Mouse (Mus musculus): ENCODE data around the gene Lyst.
A peak's percentile ranks its signal among the peaks of the same experiment; 100 is the strongest.
"Not testable (repeated sequence)": the region's sequence is repeated elsewhere in the genome, so short reads cannot be mapped to it uniquely, and the experiment has no call there.

The Lyst gene

GRCm38 (mm10) chr13:13635224-13635623 is 45.0 kb downstream of the Lyst start:
- no peak for DNase-seq (ENCODE audit: inconsistent ontology term)

GRCm38 (mm10) chr13:13637577-13637976 is 47.4 kb downstream of the Lyst start:
- DNase-seq (ENCODE audit: inconsistent ontology term), result no peak

DNA sequence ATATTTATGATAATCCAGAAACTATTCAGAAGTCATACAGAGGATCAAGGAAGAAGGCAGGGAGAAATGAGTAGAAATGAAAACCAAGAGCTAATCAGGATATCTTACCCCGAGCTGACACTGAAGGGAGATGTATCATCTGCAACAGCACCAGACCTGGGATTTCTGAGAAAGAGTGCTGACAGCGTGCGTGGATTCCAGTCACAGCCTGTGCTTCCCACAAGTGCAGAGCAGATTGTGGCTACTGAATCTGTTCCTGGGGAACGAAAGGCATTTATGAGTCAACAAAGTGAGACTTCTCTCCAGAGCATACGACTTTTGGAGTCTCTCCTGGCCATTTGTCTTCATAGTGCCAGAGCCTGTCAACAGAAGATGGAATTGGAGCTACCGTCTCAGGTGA is 47.8 kb downstream of the Lyst start:
- no peak for DNase-seq (ENCODE audit: inconsistent ontology term)

DNA sequence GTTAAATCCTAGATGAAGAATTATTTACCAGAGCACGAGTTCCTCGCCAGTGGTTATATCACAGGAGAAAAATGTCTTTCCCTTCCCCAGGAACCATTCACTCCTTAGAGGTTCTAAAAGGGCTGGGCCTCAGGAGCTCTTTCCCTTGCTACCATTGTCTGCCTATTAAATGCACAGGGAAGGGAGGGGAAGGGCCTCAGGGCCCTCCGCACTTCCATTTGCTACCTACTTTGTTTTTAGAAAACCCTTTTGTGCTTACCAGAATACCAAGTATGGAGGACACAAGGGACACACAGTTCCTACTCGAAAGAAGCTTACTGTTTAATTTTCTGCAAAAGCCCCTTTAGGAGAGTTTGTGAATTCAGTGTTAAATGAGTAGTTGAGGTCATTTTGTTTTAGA is 48.5 kb downstream of the Lyst start:
- DNase-seq (ENCODE audit: inconsistent ontology term), result no peak

GRCm38 (mm10) chr13:13647296-13647695 is 57.1 kb downstream of the Lyst start:
- DNase-seq (ENCODE audit: inconsistent ontology term), result no peak

GRCm38 (mm10) chr13:13655453-13655852 is 65.3 kb downstream of the Lyst start:
- DNase-seq (ENCODE audit: inconsistent ontology term), result no peak

- DNase-seq (ENCODE audit: inconsistent ontology term), result not testable (repeated sequence)
Observed at GRCm38 (mm10) chr13:13666103-13666502, 75.9 kb downstream of the Lyst start.

- DNase-seq (ENCODE audit: inconsistent ontology term), result no peak
Observed at GRCm38 (mm10) chr13:13670669-13671068, 80.5 kb downstream of the Lyst start.

DNA sequence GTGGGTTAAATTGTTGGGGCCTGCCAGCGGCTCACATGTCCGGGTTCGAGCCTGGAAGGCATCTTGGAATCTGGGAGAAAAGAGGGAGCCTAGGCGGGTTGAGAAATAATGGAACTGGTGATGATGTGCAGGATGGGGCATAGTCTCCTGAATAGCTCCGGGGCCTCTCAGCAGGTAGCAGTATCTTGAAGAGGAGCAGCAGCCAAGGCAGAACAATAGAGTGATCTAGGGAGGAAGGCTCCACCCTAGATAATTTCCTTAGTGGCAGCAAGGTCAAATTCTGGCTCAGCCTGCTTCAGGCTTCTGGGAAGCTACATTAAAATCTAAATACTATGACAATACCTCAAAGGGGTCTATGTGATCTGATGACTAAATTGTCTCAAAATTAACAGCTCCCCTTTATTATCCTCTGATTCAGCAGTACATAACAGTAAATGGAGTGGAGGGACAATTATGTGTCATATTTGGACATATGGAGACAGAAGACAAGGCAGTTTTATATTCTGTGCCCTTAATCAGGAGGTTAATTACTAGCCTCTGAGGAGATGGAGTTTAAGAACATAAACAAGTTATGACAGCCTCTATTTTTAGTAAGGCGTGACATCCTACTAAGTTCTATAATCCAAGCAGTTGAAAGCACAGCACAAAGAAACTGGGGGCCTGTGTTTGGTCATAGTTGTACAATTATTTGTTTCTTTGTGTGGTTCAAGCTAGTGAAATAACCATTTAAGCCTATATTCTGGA is 81.6 kb downstream of the Lyst start:
- no peak for DNase-seq (ENCODE audit: inconsistent ontology term)

DNA sequence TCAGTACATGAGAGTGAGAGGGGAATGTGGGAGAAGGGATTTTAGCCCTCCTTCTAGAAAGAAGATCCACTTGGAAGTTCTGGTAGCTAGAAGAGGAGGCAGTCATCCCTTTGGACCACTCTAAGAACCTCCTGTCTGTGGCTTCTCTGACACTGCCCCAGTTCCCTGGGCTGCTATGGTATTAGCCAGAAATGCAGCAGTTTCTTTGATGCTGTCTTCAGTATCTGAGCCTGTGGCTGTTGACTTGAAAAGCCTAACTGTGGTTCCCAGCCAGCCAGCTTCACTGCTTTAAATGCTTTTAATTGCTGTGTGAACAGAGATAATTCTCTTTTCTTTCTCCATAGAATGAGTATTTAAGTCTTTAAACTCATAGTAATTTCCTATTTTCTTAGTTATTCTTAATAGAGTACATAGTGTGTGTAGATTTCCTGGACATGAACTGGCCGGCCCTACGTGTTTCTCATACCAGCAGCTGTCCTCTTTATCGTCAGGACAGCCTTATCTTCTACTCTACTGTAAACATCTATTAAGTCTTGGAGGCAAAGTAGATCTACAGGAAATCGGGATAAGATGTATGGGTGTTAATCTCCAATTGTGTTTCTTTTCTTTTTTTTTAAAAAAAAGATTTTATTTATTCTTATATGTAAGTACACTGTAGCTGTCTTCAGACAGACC is 84.6 kb downstream of the Lyst start:
- no peak for DNase-seq (ENCODE audit: inconsistent ontology term)

- DNase-seq (ENCODE audit: inconsistent ontology term), result no peak
Observed at GRCm38 (mm10) chr13:13677871-13678270, 87.7 kb downstream of the Lyst start.

GRCm38 (mm10) chr13:13681642-13682041 is 91.4 kb downstream of the Lyst start:
- no peak for DNase-seq (ENCODE audit: inconsistent ontology term)

DNA sequence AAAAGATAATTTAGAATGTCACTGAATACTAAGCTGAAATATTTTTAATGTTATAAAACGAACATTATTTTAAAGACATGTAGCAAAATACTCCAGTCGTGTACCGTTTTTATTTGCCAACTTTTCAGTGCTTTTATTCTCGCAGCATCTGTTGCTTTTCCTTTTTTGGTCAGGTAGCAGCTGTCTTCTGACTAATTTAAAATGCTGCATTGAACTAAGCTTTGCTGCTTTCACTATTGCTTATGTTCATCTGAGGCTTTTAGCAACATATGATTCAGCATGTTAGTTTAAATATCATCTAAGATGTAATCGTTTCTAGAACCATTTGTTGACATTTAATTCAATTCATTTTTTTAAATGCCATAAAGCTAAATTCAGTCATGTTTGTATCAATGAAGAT is 113.3 kb downstream of the Lyst start:
- DNase-seq (ENCODE audit: inconsistent ontology term), result no peak

DNA sequence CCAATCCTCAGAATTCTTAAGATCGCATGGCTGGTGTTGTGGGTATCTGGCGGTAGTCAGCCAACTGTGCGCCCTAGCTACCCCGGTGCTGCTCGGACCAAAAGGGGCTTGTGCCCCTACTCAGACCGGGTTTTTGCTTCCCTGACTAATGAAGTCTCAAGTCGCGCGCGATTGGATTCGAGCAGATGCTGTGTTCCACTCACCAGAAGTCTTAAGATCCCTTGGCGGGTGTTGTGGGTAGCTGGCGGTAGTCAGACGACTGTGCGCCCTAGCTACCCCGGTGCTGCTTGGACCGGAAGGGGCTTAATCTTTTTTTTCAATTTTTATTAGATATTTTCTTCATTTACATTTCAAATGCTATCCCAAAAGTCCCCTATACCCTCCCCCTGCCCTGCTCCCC is 131.2 kb downstream of the Lyst start:
- DNase-seq (ENCODE audit: inconsistent ontology term), result not testable (repeated sequence)

- no peak for DNase-seq (ENCODE audit: inconsistent ontology term)
Observed at GRCm38 (mm10) chr13:13723293-13723692, 133.1 kb downstream of the Lyst start.

DNA sequence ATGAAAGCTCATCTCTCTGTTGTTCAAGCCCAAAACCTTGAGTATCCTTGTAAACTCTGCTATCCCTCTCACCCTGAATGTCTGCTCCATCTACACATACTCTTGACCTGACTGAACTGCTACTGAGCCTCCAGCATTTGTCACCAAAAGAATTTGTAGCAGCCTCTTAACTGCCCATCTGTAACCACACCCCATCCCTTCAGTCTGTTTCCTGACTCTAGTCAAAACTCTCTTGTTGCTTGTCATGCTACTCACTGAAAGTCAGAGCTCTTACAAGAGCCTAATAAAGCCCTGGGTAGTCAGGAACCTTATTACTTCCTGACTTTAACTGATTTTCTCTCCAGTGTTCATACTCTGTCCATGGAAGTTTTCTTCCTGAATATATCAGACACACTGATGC is 133.6 kb downstream of the Lyst start:
- DNase-seq (ENCODE audit: inconsistent ontology term), result no peak

DNA sequence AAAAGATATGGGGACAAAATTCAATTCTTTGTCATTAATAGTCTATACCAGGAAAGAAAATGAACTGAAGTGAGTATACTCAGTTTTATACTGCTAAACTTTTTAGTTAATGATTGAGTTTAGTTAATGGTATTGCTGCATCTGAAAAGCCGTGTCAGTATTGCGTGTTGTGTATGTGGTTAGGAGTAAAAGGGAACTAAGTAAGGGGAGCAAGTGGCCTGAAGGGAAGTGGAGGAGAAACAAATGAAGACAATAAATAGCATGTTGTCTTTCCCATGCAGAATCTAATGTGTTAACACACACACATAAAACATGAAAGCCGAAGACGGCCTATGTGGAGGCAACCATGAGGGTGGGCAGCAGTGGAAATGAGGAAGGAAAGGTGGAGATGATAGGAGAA is 149.0 kb downstream of the Lyst start:
- DNase-seq (ENCODE audit: inconsistent ontology term), result no peak

- DNase-seq (ENCODE audit: inconsistent ontology term), result no peak
Observed at GRCm38 (mm10) chr13:13745911-13746310, 155.7 kb downstream of the Lyst start.

DNA sequence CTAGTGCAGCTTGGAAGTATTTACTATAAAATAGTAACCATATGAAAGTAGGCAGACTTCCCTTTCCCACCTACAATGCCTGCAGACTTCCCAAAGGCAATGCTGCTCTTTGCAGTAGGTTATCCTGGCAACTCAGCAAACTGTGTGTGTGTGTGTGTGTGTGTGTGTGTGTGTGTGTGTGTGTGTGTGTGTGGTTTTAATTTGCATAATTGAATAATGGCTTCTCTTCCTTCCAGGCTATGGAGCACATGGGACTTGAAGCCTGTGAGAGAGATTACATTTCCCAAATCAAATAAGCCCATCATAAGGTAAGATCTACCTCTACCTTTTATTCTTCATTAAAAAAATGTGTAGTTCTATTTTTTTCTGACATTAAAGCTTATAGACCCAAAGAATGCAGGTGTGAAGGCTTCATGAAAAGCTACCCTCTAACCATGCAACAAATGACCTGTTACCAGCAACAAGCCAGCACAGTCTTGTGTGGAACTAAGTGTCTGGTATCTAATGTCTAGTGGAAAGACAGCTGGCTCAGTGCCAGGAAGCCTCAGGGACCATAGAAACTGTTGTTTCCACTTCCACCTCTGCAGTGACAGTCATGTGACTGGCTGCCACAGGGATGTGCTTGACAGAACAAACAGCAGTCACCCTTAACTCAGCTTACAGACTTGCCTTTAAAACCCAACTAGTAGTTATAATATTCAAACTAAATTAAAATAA is 185.7 kb downstream of the Lyst start:
- DNase-seq (ENCODE audit: inconsistent ontology term), result peak; percentile 14

GRCm38 (mm10) chr13:13777052-13777451 is 186.9 kb downstream of the Lyst start:
- no peak for DNase-seq (ENCODE audit: inconsistent ontology term)

DNA sequence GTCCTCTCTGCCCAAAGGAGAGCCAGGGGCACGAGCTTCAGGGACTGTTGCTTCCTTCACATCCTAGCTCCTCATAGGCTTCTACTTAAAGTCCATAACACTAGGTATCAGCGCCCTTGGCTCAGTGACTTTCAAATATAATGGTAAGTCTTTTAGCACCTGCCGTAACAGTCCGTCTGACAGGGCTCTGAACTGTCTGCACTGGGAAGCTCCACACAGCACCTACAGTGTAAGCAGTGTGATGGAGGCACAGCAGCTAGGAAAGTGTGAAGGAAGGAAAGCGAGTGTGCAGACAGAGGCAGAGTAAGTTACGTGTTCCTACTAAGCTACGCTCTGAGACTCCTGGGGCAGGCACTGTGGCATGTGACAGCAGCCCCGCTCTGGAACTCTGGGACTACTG is 187.5 kb downstream of the Lyst start:
- no peak for DNase-seq (ENCODE audit: inconsistent ontology term)

DNA sequence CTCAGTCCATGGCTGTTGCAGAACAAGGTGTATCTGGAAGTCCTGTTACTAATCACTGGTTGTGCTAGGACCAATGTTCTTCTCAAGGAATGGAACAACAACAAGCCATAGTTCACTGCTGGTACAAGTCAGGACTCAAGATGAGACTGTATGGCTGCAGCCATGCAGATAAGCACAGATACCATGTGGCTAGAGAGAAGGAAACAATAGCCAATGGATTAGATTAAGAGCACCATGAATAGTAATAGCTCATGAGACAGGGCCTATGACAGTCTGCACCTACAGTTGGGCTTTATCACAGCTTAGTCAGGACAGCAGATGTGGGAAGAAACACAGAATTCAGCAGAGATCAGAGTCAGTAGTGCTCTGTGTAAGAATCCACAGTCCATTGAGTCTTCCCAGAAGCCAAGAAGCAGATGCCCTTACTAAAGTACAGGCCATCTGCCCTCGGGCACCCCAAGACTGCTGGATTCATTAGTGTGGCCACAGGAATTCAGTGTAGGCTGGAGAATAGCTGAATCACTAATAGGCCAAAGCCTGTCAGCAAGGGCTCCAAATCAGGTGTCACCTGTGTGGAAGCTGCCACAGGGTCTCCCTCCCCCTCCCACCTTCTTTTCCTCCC is 188.8 kb downstream of the Lyst start:
- DNase-seq (ENCODE audit: inconsistent ontology term), result peak; percentile 75

Measured in Muller cell, postnatal 12 days (primary cell).